Mouse (Mus musculus): Measurements from ENCODE around the gene Cnih3. TPM values are rescaled to one million over a fixed set of nuclear protein-coding genes. Genes with fewer than 3 reads are reported as not detected.

Gene Cnih3
- polyA plus RNA-seq, 2 experiments, result 0.58 to 0.64 TPM

DNA sequence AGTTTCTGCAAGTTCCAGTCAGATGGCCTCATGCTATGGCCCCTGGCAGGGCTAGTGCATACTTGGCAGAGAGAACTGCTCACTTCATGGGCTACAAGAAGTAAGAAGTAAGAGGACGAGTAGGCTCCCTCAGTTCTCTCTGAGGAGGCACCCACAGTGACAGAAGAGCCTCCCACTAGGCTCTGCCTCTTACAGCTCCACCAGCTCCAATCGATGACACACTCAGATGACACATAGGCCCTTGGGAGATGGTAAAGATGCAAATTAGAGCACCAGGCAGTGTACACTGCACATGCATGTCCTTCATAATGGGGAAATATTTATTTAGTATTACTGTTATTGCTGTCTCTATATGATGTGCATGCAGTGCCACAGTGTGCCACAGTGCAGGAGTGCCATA, 62.6 kb downstream of the Cnih3 start:
- no peaks in the 10 kb centered on the region for H3K9me3 ChIP-seq (ENCODE audit: control insufficient read depth, low read length)
- 82% methylated on average over 2 of the region's 2 CpGs for WGBS
- DNase-seq (ENCODE audit: low spot score) (no peak), ATAC-seq (ENCODE audit: low FRiP score, low read depth) (no peak)
- no peak overlapping the region for H3K4me2 ChIP-seq (replicated peaks; ENCODE audit: low read depth, low read length, severe bottlenecking)
- H3K4me3 ChIP-seq (replicated peaks; ENCODE audit: low read length), result no peak overlapping the region
- no peak overlapping the region for H3K9ac ChIP-seq (ENCODE audit: low read depth, low read length, severe bottlenecking)
- H3K27me3 ChIP-seq (ENCODE audit: control insufficient read depth, insufficient read depth, low read length), result no peaks in the 10 kb centered on the region
- H3K36me3 ChIP-seq (ENCODE audit: control insufficient read depth, insufficient read depth, low read length), result no peaks in the 10 kb centered on the region
- no peak overlapping the region for H3K27ac ChIP-seq (replicated peaks; ENCODE audit: low read depth, low read length)
- peaks cover 9% of the 10 kb centered on the region; the same call in 1 of the 2 replicates for H3K4me1 ChIP-seq (ENCODE audit: control insufficient read depth, insufficient read depth, low read length)
- no peak for TF ChIP-seq POLR2A (IDR thresholded peaks at IDR 0.05; ENCODE audit: borderline replicate concordance, extremely low read depth, insufficient read depth, insufficient read length)

DNA sequence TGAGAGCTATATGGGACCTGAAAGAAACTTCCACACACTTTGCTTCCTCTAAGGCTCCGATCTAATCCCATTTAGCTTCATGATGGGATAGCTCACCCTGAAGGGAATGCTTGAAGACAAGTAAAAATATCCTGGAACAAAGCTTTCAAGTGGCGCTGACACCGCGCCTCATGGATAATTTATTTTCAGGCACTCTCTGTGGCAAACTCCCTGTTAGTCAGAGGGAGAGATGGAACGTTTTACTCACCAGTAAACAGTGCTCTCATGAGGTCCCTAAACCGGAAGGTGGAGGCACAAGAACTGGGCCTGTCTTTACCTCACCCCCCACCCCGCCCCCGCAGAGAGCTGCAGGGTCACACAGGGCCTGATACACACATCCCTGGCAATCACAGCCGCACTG, 64.4 kb downstream of the Cnih3 start:
- no peak for DNase-seq (ENCODE audit: low spot score)
- Histone ChIP-seq H3K4me1 (ENCODE audit: control insufficient read depth, insufficient read depth, low read length) (peaks cover 13% of the 10 kb centered on the region; the same call in 1 of the 2 replicates), H3K9me3 (ENCODE audit: control insufficient read depth, low read length) (no peaks in the 10 kb centered on the region), H3K36me3 (ENCODE audit: control insufficient read depth, insufficient read depth, low read length) (no peaks in the 10 kb centered on the region), H3K9ac (ENCODE audit: low read depth, low read length, severe bottlenecking) (no peak overlapping the region), H3K4me3 (replicated peaks; ENCODE audit: low read length) (no peak overlapping the region), H3K27me3 (ENCODE audit: control insufficient read depth, insufficient read depth, low read length) (no peaks in the 10 kb centered on the region), H3K4me2 (replicated peaks; ENCODE audit: low read depth, low read length, severe bottlenecking) (no peak overlapping the region), H3K27ac (replicated peaks; ENCODE audit: low read depth, low read length) (no peak overlapping the region)
- ATAC-seq (ENCODE audit: low FRiP score, low read depth), result no peak
- TF ChIP-seq POLR2A (IDR thresholded peaks at IDR 0.05; ENCODE audit: borderline replicate concordance, extremely low read depth, insufficient read depth, insufficient read length), result no peak
- 78% methylated on average over 9 of the region's 9 CpGs for WGBS

DNA sequence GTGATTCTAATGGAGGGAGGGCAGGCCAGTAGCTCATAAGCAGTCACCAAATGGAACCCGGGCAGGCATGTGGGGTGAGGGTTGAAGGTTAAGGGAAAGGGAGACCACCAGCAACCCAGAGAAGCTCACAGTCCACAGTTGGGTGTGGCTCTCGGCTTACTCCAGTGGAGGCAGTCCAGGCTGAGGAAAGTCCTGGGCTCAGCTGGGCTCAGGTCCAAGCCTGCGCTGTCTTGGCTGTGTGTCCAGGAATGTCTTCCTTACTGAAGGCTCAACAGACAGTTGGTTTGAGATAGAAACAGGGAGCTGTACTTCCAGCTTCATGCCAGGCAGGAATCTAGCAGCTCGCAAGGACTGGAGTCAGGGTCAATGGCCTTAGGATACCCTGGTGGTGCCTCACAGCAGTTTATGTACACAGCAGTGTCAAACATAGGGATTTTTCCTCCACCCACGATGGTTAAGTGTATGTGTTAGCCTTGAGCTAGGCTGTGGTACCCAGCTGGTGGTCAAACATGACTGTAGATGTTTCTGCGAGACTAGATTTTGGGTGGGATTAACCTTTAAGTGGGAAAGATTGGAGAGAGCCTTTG, 65.6 kb downstream of the Cnih3 start:
- Histone ChIP-seq H3K27ac (replicated peaks; ENCODE audit: low read depth, low read length) (no peak overlapping the region), H3K9ac (ENCODE audit: low read depth, low read length, severe bottlenecking) (no peak overlapping the region), H3K4me2 (replicated peaks; ENCODE audit: low read depth, low read length, severe bottlenecking) (no peak overlapping the region), H3K4me3 (replicated peaks; ENCODE audit: low read length) (no peak overlapping the region), H3K36me3 (ENCODE audit: control insufficient read depth, insufficient read depth, low read length) (no peaks in the 10 kb centered on the region), H3K9me3 (ENCODE audit: control insufficient read depth, low read length) (no peaks in the 10 kb centered on the region), H3K27me3 (ENCODE audit: control insufficient read depth, insufficient read depth, low read length) (no peaks in the 10 kb centered on the region), H3K4me1 (ENCODE audit: control insufficient read depth, insufficient read depth, low read length) (peaks cover 13% of the 10 kb centered on the region; the same call in 1 of the 2 replicates)
- TF ChIP-seq POLR2A (IDR thresholded peaks at IDR 0.05; ENCODE audit: borderline replicate concordance, extremely low read depth, insufficient read depth, insufficient read length), result no peak
- DNase-seq (ENCODE audit: low spot score) (peak; percentile 47), ATAC-seq (ENCODE audit: low FRiP score, low read depth) (no peak)
- WGBS, result 74% methylated on average over 6 of the region's 6 CpGs

DNA sequence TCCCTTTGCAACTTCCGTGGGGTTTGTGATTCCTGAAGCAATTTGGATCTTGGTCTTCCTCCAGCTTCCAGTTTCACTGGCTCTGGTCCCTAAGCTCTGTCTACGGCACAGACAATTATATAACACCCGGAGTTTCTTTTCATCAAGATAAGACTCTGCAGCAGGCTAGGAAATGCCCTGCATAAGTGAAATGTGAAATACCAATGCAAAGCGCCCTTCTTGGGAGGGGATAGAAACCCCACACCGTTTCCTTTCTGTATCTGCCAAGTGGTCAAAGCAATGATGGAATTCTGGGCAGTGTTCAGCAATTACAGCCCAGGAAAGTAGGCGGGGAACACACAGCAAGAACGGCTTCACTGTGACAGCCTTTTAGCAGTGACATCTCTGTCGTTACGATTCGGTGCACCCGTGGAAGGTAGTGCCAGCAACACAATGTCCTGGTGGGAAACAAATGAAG, 67.7 kb downstream of the Cnih3 start:
- Histone ChIP-seq H3K4me2 (replicated peaks; ENCODE audit: low read depth, low read length, severe bottlenecking) (no peak overlapping the region), H3K27ac (replicated peaks; ENCODE audit: low read depth, low read length) (no peak overlapping the region), H3K27me3 (ENCODE audit: control insufficient read depth, insufficient read depth, low read length) (no peaks in the 10 kb centered on the region), H3K9me3 (ENCODE audit: control insufficient read depth, low read length) (no peaks in the 10 kb centered on the region), H3K4me3 (replicated peaks; ENCODE audit: low read length) (no peak overlapping the region), H3K9ac (ENCODE audit: low read depth, low read length, severe bottlenecking) (no peak overlapping the region), H3K4me1 (ENCODE audit: control insufficient read depth, insufficient read depth, low read length) (peaks cover 18% of the 10 kb centered on the region; the same call in 1 of the 2 replicates), H3K36me3 (ENCODE audit: control insufficient read depth, insufficient read depth, low read length) (no peaks in the 10 kb centered on the region)
- DNase-seq (ENCODE audit: low spot score) (no peak), ATAC-seq (ENCODE audit: low FRiP score, low read depth) (no peak)
- WGBS, result 55% methylated on average over 11 of the region's 11 CpGs
- no peak for TF ChIP-seq POLR2A (IDR thresholded peaks at IDR 0.05; ENCODE audit: borderline replicate concordance, extremely low read depth, insufficient read depth, insufficient read length)

DNA sequence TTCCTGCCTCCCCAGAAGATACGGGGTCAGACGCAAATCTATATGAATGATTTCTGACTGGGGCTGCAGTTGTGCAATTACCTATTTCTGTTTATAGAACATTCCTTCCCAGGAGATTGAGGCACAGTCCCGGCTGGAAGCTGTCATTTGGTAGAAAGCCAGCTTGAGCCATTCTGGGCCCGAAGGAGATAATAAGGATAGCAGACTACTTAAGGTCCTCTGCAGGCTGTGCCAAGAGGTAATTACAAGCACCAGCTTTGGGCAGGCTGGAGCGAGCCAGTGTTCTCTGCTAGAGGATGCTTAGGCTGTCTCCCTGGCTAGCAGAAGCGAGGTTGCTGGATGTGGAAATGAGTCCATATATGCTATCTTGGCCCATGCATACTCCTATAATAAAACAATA, 70.4 kb downstream of the Cnih3 start:
- whole genome bisulfite sequencing, result 60% methylated on average over 6 of the region's 6 CpGs
- H3K27ac ChIP-seq (replicated peaks; ENCODE audit: low read depth, low read length), result no peak overlapping the region
- no peaks in the 10 kb centered on the region for H3K9me3 ChIP-seq (ENCODE audit: control insufficient read depth, low read length)
- no peak for ATAC-seq (ENCODE audit: low FRiP score, low read depth)
- H3K4me2 ChIP-seq (replicated peaks; ENCODE audit: low read depth, low read length, severe bottlenecking), result no peak overlapping the region
- no peaks in the 10 kb centered on the region for H3K36me3 ChIP-seq (ENCODE audit: control insufficient read depth, insufficient read depth, low read length)
- no peak overlapping the region for H3K9ac ChIP-seq (ENCODE audit: low read depth, low read length, severe bottlenecking)
- H3K4me3 ChIP-seq (replicated peaks; ENCODE audit: low read length), result no peak overlapping the region
- no peak for TF ChIP-seq POLR2A (IDR thresholded peaks at IDR 0.05; ENCODE audit: borderline replicate concordance, extremely low read depth, insufficient read depth, insufficient read length)
- no peaks in the 10 kb centered on the region for H3K27me3 ChIP-seq (ENCODE audit: control insufficient read depth, insufficient read depth, low read length)
- peaks cover 23% of the 10 kb centered on the region; the same call in 1 of the 2 replicates for H3K4me1 ChIP-seq (ENCODE audit: control insufficient read depth, insufficient read depth, low read length)
- DNase-seq (ENCODE audit: low spot score), result no peak

Measured in limb, embryonic 14.5 days (tissue).